Mouse (Mus musculus) gastrocnemius, postnatal 14 days (tissue): Measurements from ENCODE around the gene Cracr2b. TPM values are rescaled to one million over a fixed set of nuclear protein-coding genes. Genes with fewer than 3 reads are reported as not detected.

Source experiments
- DNase-seq: peaks from one replicate; pipeline ENCODE4 v3.0.0; 2021; ENCODE audit warnings: mixed read lengths
- intact Hi-C: fragments of 180-260 bp; cut with DNase I; formaldehyde crosslinking; loops from one replicate; pipeline ENCODE4 v1.15.1; 2025; ENCODE audit warnings: low total_unique reads
- long read RNA-seq, 2 experiments: library from polyadenylated mRNA; stranded (forward); transcript quantifications; one replicate each; pipeline ENCODE4 v2.0.0; 2021
- total RNA-seq, 2 experiments: library from RNA; stranded (reverse); gene quantifications; 2 replicates each; pipeline ENCODE4 v1.2.3; 2021

Gene Cracr2b
- total RNA-seq: 10 to 100 TPM in 1 of 2 experiments, 1 to 10 TPM in 1; 6.5 to 14.3 TPM
- long read RNA-seq, experiment 1, partial matches to known transcripts: 5 of 16 reads
- long read RNA-seq, experiment 1, other reads (novel, unspliced or antisense): 11 of 16 reads
- long read RNA-seq, experiment 2, partial matches to known transcripts: 5 of 10 reads
- long read RNA-seq, experiment 2, other reads (novel, unspliced or antisense): 5 of 10 reads

- peak; percentile 22 for DNase-seq
- intact Hi-C loops: no loop called here
These were observed at the start of gene Cracr2b for GRCm38 (mm10) chr7:141460391-141461113. Gene Cracr2b, plus strand, starts transcription at chr7:141461094.

DNA sequence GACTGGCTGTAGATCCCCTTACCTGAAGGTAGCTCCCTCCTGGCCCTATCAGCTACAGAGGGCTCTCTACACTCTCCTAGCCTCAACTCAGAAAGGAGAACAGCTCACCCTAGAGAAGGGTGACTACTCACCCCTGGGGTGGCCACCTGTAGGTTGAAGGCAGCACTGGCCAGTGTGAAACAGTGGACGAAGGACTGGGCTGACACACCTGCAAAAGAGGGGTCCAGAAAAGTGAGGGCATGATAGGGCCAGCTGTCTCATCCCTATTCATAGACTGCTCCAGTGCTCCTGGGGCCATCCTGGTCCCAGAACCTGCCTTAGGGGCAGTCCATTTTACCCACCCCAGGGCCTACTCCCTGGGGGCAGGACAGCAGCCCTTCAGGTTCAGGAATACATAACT is 49.2 kb upstream of the Cracr2b start:
- intact Hi-C loops: no loop called here
- DNase-seq: no peak

DNA sequence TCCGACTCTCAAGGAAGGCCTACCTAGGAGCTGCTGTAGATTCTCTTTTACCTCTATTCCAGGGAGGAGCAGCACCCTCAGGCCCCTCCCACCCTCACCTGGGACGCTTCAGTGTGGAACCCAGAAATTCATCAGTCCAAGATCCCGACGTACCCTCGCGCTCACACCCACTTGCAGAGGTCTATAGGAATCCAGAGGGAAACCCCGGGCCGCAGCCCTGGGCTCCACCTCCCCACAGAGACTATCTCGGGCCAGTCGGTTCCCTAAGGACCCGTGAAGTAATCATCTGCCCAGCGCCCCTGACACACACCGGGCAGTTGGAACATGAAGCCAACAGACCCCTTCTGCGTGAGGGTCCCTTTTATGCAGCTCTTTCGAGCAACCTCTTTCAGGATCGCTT is 47.6 kb upstream of the Cracr2b start:
- intact Hi-C loops: no loop called here
- DNase-seq: no peak

- peak; percentile 100 for DNase-seq
- intact Hi-C loops: no loop called here
These were observed 46.9 kb upstream of the Cracr2b start, which contains the start of gene Gatd1 for GRCm38 (mm10) chr7:141413809-141414584. Gene Gatd1, minus strand, starts transcription at chr7:141414136.

- no peak for DNase-seq
- intact Hi-C loops: no loop called here
These were observed 44.6 kb upstream of the Cracr2b start for GRCm38 (mm10) chr7:141416144-141416841.

- DNase-seq: no peak
- intact Hi-C loops: no loop called here
These were observed 42.9 kb upstream of the Cracr2b start for GRCm38 (mm10) chr7:141417731-141418681.

DNA sequence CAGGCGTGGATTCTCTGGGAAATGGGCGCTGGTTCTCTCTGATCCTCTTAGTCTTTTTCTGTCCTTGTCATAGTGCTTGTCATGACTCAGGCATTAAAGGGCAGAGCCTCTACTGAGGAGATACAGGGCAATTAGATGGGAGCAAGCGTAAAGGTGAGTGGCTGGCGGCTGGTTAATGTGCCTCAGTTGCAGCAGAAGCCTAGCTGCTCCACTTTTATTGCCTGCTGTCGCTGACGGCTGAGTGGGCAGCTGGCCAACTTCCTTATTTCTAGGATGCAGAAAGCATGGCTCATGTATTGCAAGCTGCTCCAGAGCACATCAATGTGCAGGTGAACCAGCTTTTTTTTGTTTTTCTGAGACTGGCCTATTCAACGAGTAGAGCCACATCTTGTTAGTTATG is 41.9 kb upstream of the Cracr2b start:
- no peak for DNase-seq
- intact Hi-C loops: no loop called here

- intact Hi-C loops: no loop called here
These were observed 40.7 kb upstream of the Cracr2b start for GRCm38 (mm10) chr7:141420030-141420702.

DNA sequence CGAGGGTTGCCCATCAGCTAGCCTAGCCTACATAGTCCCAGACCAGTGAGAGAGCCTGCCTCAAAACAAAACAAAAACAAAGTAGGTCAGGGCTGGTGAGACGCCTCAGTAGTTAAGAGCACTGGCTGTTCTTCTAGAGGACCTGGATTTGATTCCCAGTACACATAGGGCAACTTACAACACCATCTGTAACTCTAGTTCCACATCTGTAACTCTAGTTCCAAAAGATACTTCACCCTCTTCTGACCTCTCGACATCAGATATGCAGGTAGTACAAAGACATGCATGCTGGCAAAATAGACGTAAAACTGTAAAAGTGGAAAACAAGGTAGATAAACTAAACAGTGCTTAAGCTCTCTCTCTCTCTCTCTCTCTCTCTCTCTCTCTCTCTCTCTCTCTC is 37.1 kb upstream of the Cracr2b start:
- intact Hi-C loops: no loop called here
- no peak for DNase-seq

More at GRCm38 (mm10) chr7:141420030-141420702, 40.7 kb upstream of the Cracr2b start:
- no peak for DNase-seq

DNA sequence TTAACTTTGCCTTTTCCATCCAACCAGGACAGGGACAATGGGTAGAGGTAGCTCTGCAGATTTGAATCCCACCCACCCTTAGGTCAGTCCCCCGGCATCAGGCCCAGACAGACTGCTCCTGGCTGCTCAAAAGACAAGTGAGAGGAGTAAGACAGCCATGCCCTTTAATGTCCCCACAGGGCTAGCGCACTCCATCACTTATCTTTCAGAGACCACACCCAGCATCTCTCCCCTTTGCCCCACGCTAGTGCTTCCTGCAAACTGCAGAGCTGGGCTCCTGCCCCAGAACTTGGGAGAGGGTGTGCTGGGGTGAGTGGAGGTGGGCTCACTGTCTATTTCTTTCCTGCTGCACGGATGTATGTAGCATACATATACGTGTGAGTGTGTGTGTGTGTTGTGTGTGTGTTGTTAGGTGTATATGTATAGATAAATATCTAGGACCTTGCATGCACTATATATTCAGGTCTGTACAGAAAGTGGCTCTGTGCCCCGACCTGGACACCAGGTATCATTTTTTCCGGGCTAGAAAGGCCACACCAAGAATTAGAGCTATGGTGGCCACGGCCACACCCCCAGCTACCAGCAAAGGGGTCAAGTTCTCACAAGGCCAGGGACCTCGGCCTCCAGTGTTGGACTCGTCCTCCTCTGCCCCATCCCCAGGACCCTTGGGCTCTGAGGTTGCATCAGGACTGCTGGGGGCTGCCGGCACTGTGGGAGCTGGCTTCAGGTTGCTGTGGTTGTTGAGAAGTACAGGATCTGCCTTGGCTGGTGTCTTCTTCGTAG is 33.8 kb upstream of the Cracr2b start:
- DNase-seq: no peak
- intact Hi-C loops: no loop called here

- DNase-seq: no peak
- intact Hi-C loops: no loop called here
These were observed 32.2 kb upstream of the Cracr2b start for GRCm38 (mm10) chr7:141428701-141429100.

DNA sequence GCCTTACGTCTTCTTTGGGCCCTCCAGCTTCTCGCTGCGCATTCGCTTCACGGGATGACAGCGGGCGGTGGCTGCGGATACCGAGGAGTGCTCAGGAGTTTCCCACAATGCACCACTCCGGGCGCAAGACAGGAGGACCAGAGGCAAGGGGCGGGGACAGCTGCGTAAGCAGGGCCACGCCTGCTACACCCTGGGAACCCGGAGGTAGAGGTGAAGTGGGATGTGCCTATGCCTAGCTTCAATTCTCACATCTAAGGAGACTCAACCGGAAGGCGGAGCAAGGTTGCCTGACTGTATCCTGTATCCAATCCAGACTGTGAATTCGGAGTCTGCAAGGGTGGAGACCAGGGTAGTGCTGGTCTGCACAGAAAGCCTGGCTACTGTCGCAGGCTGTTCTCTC is 31.6 kb upstream of the Cracr2b start, which contains the start of gene Cend1:
Cend1 (minus strand) TSS at position 182 of the 400 bp plus-strand sequence.
- no peak for DNase-seq
- intact Hi-C loops: no loop called here

- intact Hi-C loops: no loop called here
- DNase-seq: no peak
These were observed 30.9 kb upstream of the Cracr2b start for GRCm38 (mm10) chr7:141429840-141430584.

- intact Hi-C loops: no loop called here
- no peak for DNase-seq
These were observed 30.2 kb upstream of the Cracr2b start for GRCm38 (mm10) chr7:141430585-141431240.

- peak; percentile 10 for DNase-seq
- intact Hi-C loops: no loop called here
These were observed 29.3 kb upstream of the Cracr2b start for GRCm38 (mm10) chr7:141431434-141432185.
